Mouse (Mus musculus): ENCODE data around the gene Gm10974. TPM values are rescaled to one million over a fixed set of nuclear protein-coding genes. Genes with fewer than 3 reads are reported as not detected.

The Gm10974 gene
- total and polyA plus RNA-seq, 3 experiments = not detected

DNA sequence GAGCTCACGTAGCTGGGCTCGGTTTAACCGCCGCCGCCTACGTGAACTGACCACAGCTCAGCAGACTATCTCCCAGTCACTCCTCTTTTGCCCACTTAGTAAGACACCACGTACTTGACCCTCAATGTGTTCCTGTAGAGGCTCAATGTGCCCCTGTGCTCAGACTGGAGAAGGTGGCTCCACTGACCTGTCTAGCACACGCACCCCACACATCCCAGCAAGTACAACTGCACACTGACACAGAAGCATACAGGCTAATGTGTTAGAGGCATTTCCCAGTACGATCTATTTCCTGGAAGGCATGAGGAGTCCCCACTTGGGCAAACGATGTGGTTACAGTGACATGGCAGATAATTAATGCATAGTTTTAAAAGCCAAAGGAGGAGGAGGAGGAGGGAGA, 10.9 kb downstream of the Gm10974 start:
- Histone ChIP-seq H3K27ac (no peak overlapping the region), H3K27me3 (ENCODE audit: control insufficient read depth, insufficient read depth, low read length) (no peaks in the 10 kb centered on the region), H3K4me1 (ENCODE audit: control insufficient read depth, insufficient read depth, low read length) (no peaks in the 10 kb centered on the region; the same call in 1 of the 2 replicates), H3K79me2 (replicated peaks; ENCODE audit: control insufficient read depth, insufficient read depth, low read length) (0 out of 2 replicates have a peak, but pooled peaks cover 2% of the 10 kb centered on the region), H3K9ac (ENCODE audit: low read depth, low read length) (no peak overlapping the region), H3K36me3 (ENCODE audit: control insufficient read depth, insufficient read depth, low read length) (no peaks in the 10 kb centered on the region; the same call in 1 of the 2 replicates), H3K4me3 (no peak overlapping the region)
- DNase-seq = no peak
- intact Hi-C loops (cut with DNase I) = no loop called here
- 84% methylated on average over 10 of the region's 10 CpGs for WGBS
- TF ChIP-seq CTCF (IDR thresholded peaks at IDR 0.05) (no peak), POLR2A (IDR thresholded peaks at IDR 0.05; ENCODE audit: insufficient read depth, low read depth, low read length) (no peak), EP300 (IDR thresholded peaks at IDR 0.05; ENCODE audit: insufficient read depth, low read depth, low read length) (no peak)

DNA sequence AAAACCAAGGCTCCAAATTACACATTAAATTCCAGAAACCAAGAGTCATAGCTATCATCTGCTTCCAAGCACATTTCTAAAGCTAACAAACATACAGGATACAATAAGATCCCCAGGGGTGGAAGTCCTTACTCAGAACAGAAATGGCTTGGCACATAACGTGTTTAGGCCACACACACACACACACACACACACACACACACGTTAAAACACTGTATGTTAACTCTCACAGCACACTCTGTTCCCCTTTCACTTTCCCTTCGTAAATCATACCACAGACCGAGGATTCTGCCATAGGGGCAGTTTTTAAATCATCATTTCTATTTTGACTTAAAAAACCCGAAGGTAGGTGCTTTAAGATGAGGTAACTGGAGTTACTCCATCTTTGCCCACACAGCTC, 18.5 kb downstream of the Gm10974 start:
- Histone ChIP-seq H3K79me2 (replicated peaks; ENCODE audit: control insufficient read depth, insufficient read depth, low read length) (peaks cover 2% of the 10 kb centered on the region; the same call in 1 of the 2 replicates), H3K4me1 (ENCODE audit: control insufficient read depth, insufficient read depth, low read length) (peaks cover 10% of the 10 kb centered on the region), H3K36me3 (ENCODE audit: control insufficient read depth, insufficient read depth, low read length) (peaks cover 4% of the 10 kb centered on the region), H3K27me3 (ENCODE audit: control insufficient read depth, insufficient read depth, low read length) (no peaks in the 10 kb centered on the region), H3K4me3 (no peak overlapping the region), H3K9ac (ENCODE audit: low read depth, low read length) (no peak overlapping the region; the same call in 1 of the 2 replicates), H3K27ac (peak overlapping the region; percentile 41)
- intact Hi-C loops (cut with DNase I) = no loop called here
- DNase-seq = no peak
- 39% methylated on average over 5 of the region's 5 CpGs for WGBS
- TF ChIP-seq POLR2A (IDR thresholded peaks at IDR 0.05; ENCODE audit: insufficient read depth, low read depth, low read length) (no peak), EP300 (IDR thresholded peaks at IDR 0.05; ENCODE audit: insufficient read depth, low read depth, low read length) (no peak), CTCF (IDR thresholded peaks at IDR 0.05) (no peak)

- TF ChIP-seq CTCF (IDR thresholded peaks at IDR 0.05) (no peak), EP300 (IDR thresholded peaks at IDR 0.05; ENCODE audit: insufficient read depth, low read depth, low read length) (no peak), POLR2A (IDR thresholded peaks at IDR 0.05; ENCODE audit: insufficient read depth, low read depth, low read length) (no peak)
- Histone ChIP-seq H3K27me3 (ENCODE audit: control insufficient read depth, insufficient read depth, low read length) (no peaks in the 10 kb centered on the region), H3K4me1 (ENCODE audit: control insufficient read depth, insufficient read depth, low read length) (peaks cover 10% of the 10 kb centered on the region), H3K27ac (peak overlapping the region; percentile 41; the same call in 1 of the 2 replicates), H3K36me3 (ENCODE audit: control insufficient read depth, insufficient read depth, low read length) (peaks cover 4% of the 10 kb centered on the region; the same call in 1 of the 2 replicates), H3K4me3 (no peak overlapping the region), H3K9ac (ENCODE audit: low read depth, low read length) (no peak overlapping the region), H3K79me2 (replicated peaks; ENCODE audit: control insufficient read depth, insufficient read depth, low read length) (peaks cover 2% of the 10 kb centered on the region; the same call in 1 of the 2 replicates)
- intact Hi-C loops (cut with DNase I) = loop anchor here (5.0 kb wide), 1 partner anchor 43 kb away; no protein-coding TSS in a partner anchor
- WGBS = 91% methylated on average over 8 of the region's 8 CpGs
- DNase-seq = no peak
These were observed 19.2 kb downstream of the Gm10974 start for GRCm38 (mm10) chr7:66384891-66385290.

GRCm38 (mm10) chr7:66385826-66386225, 20.1 kb downstream of the Gm10974 start:
- WGBS = 94% methylated on average over 12 of the region's 12 CpGs
- H3K36me3 ChIP-seq (ENCODE audit: control insufficient read depth, insufficient read depth, low read length) = peaks cover 4% of the 10 kb centered on the region; the same call in 1 of the 2 replicates
- H3K27me3 ChIP-seq (ENCODE audit: control insufficient read depth, insufficient read depth, low read length) = no peaks in the 10 kb centered on the region
- no peak overlapping the region for H3K4me3 ChIP-seq
- no peak for DNase-seq
- TF ChIP-seq EP300 (IDR thresholded peaks at IDR 0.05; ENCODE audit: insufficient read depth, low read depth, low read length) = no peak
- no peak for TF ChIP-seq POLR2A (IDR thresholded peaks at IDR 0.05; ENCODE audit: insufficient read depth, low read depth, low read length)
- no peak for TF ChIP-seq CTCF (IDR thresholded peaks at IDR 0.05)
- H3K4me1 ChIP-seq (ENCODE audit: control insufficient read depth, insufficient read depth, low read length) = peaks cover 10% of the 10 kb centered on the region
- peaks cover 2% of the 10 kb centered on the region; the same call in 1 of the 2 replicates for H3K79me2 ChIP-seq (replicated peaks; ENCODE audit: control insufficient read depth, insufficient read depth, low read length)
- intact Hi-C loops (cut with DNase I) = loop anchor here (5.0 kb wide), 1 partner anchor 44 kb away; no protein-coding TSS in a partner anchor
- no peak overlapping the region for H3K27ac ChIP-seq
- no peak overlapping the region for H3K9ac ChIP-seq (ENCODE audit: low read depth, low read length)

- no peak overlapping the region for H3K4me3 ChIP-seq
- H3K36me3 ChIP-seq (ENCODE audit: control insufficient read depth, insufficient read depth, low read length) = peaks cover 4% of the 10 kb centered on the region; the same call in 1 of the 2 replicates
- no peaks in the 10 kb centered on the region for H3K27me3 ChIP-seq (ENCODE audit: control insufficient read depth, insufficient read depth, low read length)
- DNase-seq = no peak
- no peak overlapping the region for H3K27ac ChIP-seq
- H3K4me1 ChIP-seq (ENCODE audit: control insufficient read depth, insufficient read depth, low read length) = peaks cover 10% of the 10 kb centered on the region
- TF ChIP-seq POLR2A (IDR thresholded peaks at IDR 0.05; ENCODE audit: insufficient read depth, low read depth, low read length) (no peak), CTCF (IDR thresholded peaks at IDR 0.05) (no peak), EP300 (IDR thresholded peaks at IDR 0.05; ENCODE audit: insufficient read depth, low read depth, low read length) (no peak)
- H3K79me2 ChIP-seq (replicated peaks; ENCODE audit: control insufficient read depth, insufficient read depth, low read length) = peaks cover 2% of the 10 kb centered on the region; the same call in 1 of the 2 replicates
- H3K9ac ChIP-seq (ENCODE audit: low read depth, low read length) = no peak overlapping the region
- WGBS = 96% methylated on average over 6 of the region's 6 CpGs
- intact Hi-C loops (cut with DNase I) = loop anchor here (5.0 kb wide), 1 partner anchor 44 kb away; no protein-coding TSS in a partner anchor
These were observed 20.7 kb downstream of the Gm10974 start for GRCm38 (mm10) chr7:66386411-66386810.

DNA sequence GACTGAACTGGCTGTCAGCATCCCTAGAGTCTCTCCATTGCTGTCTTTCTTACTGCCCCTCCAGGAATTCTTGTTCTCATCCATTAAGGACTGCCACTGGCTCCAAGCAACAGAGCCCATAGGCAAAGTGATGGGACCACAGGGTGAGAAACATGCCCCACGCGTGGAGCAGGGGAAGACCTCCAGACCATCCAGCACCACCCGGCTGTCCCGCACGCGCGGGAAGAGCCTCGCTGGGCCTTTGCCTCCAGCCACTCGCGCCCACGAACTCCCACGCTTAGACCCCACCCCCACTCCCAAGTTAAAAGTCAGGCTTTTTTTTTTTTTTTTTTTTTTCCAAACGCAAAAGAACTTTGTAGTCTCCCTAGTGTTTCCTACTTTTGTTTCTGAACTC, 21.7 kb downstream of the Gm10974 start:
- Histone ChIP-seq H3K9ac (ENCODE audit: low read depth, low read length) (peak overlapping the region; percentile 90), H3K4me1 (ENCODE audit: control insufficient read depth, insufficient read depth, low read length) (peaks cover 10% of the 10 kb centered on the region), H3K79me2 (replicated peaks; ENCODE audit: control insufficient read depth, insufficient read depth, low read length) (no peaks in the 10 kb centered on the region), H3K4me3 (peak overlapping the region; percentile 76), H3K27ac (peak overlapping the region; percentile 88), H3K27me3 (ENCODE audit: control insufficient read depth, insufficient read depth, low read length) (no peaks in the 10 kb centered on the region), H3K36me3 (ENCODE audit: control insufficient read depth, insufficient read depth, low read length) (peaks cover 4% of the 10 kb centered on the region; the same call in 1 of the 2 replicates)
- intact Hi-C loops (cut with DNase I) = loop anchor here (5.0 kb wide), 1 partner anchor 45 kb away; no protein-coding TSS in a partner anchor
- WGBS = 10% methylated on average over 13 of the region's 13 CpGs
- TF ChIP-seq POLR2A (IDR thresholded peaks at IDR 0.05; ENCODE audit: insufficient read depth, low read depth, low read length) (no peak), CTCF (IDR thresholded peaks at IDR 0.05) (no peak)
- peak; percentile 33 to 47 for DNase-seq
